In genomic region chr11:34447891-34448290, GRCm38 (mm10) we compare ENCODE assay signal across 9 mouse cellular contexts.
DNase-seq lines count a peak whose midpoint lies in the region; ATAC-seq and TF ChIP-seq lines count a peak whose summit lies in the region.
"Had no signal": no experiment of that assay in that cellular context is flagged by ENCODE, and none has a peak within 500 bp of the region (broad histone marks: within the 10 kb centered on the region; RNA-seq: fewer than 3 reads in every experiment).

No protein-coding gene starts in this region.

- no peak for TF ChIP-seq EP300 in heart, adult 2 months (IDR thresholded peaks at IDR 0.05; ENCODE audit: insufficient read depth, low read depth, low read length)

- H3K27me3 ChIP-seq in heart, adult 2 months (ENCODE audit: control insufficient read depth, insufficient read depth, low read length) = no peaks in the 10 kb centered on the region
- H3K27me3 ChIP-seq: limb, embryonic 12.5 days had no signal

- no peak for ATAC-seq in erythroid progenitor cell, adult 5-6 weeks (replicated peaks; ENCODE audit: low FRiP score, poor library complexity, severe bottlenecking)

- no peaks in the 10 kb centered on the region for H3K79me2 ChIP-seq in heart, adult 2 months (replicated peaks; ENCODE audit: control insufficient read depth, insufficient read depth, low read length)

- H3K4me1 ChIP-seq in heart, adult 2 months (ENCODE audit: control insufficient read depth, insufficient read depth, low read length) = no peaks in the 10 kb centered on the region
- H3K4me1 ChIP-seq: limb, embryonic 12.5 days had no signal

- WGBS in heart, adult 2 months = 39% methylated on average over 4 of the region's 4 CpGs

- no peaks in the 10 kb centered on the region for H3K36me3 ChIP-seq in heart, adult 2 months (ENCODE audit: control insufficient read depth, insufficient read depth, low read length)
- H3K36me3 ChIP-seq: limb, embryonic 12.5 days had no signal

- intact Hi-C loops in heart, adult 2 months (cut with DNase I) = no loop called here
- intact Hi-C loops in left cerebral cortex, adult 2 months (cut with DNase I) = no loop called here

- no peak overlapping the region for H3K4me3 ChIP-seq in heart, adult 2 months
- no peak overlapping the region for H3K4me3 ChIP-seq in left cerebral cortex, adult 2 months
- H3K4me3 ChIP-seq: limb, embryonic 12.5 days had no signal

- peak; percentile 53 for DNase-seq in heart, postnatal 4 days
- DNase-seq in heart, adult 2 months = no peak
- DNase-seq in 416B (ENCODE audit: low read depth) (peak; percentile 67), R1 (ENCODE audit: low read depth, low spot score) (peak; percentile 75)
- peak; percentile 67 to 68 for DNase-seq in kidney, postnatal 4 days
- DNase-seq in left cerebral cortex, adult 2 months (ENCODE audit: extremely low spot score in 1 of 2, low spot score in 2 of 2) = no peak
- DNase-seq in cerebellum, adult 11-12 months = no peak

- no peak overlapping the region for H3K9ac ChIP-seq in heart, adult 2 months (ENCODE audit: low read depth, low read length)
- H3K9ac ChIP-seq: limb, embryonic 12.5 days had no signal

- no peak for TF ChIP-seq CTCF in heart, adult 2 months (IDR thresholded peaks at IDR 0.05)
- no peak for TF ChIP-seq CTCF in left cerebral cortex, adult 2 months (IDR thresholded peaks at IDR 0.05)

- H3K27ac ChIP-seq in heart, adult 2 months = no peak overlapping the region
- H3K27ac ChIP-seq in left cerebral cortex, adult 2 months = no peak overlapping the region
- H3K27ac ChIP-seq: limb, embryonic 12.5 days had no signal

- TF ChIP-seq POLR2A in heart, adult 2 months (IDR thresholded peaks at IDR 0.05; ENCODE audit: insufficient read depth, low read depth, low read length) = no peak

Comparison
In these comparisons a context has a peak if more than half of its experiments do, and no peak if none do; other contexts are left out.
1. DNase-seq: peak in heart, postnatal 4 days (single experiment), 416B (single experiment), R1 (single experiment) and kidney, postnatal 4 days (2 of 2); none in heart, adult 2 months (0 of 2), left cerebral cortex, adult 2 months (0 of 2) and cerebellum, adult 11-12 months (single experiment).